Mouse (Mus musculus) left cerebral cortex, adult 9 months (tissue): ENCODE measurements around the gene Dvl2.
A peak's percentile ranks its signal among the peaks of the same experiment; 100 is the strongest.
"Not testable (repeated sequence)": the region's sequence is repeated elsewhere in the genome, so short reads cannot be mapped to it uniquely, and the experiment has no call there.

Experiments used
- DNase-seq, 2 experiments: peaks; one replicate each; pipeline ENCODE4 v3.0.0; 2022; ENCODE audit warnings: low spot score in 2 of 2

The Dvl2 gene

DNA sequence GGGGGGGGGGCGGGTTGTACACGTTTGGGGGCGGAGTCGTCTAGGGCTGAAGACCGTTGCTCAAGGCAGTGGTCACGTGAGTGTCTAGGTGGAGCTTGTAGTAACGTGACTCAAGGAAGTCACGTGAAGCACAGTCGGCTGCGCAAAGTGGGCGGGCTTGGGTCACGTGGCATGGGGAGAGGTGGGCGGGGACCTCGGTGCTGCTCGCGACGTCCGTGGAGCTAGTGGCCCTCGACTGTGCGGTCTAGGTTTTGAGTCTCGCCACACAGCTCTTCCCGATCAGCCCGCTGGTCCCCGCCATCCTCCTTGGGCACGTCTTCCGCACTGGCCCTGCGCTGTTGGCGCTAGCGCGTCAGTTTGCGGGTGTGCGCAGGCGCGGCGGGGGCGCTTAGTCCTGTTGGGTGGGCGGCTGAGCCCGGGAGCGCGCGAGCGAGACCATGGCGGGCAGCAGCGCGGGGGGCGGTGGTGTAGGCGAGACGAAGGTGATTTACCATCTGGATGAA, at the start of gene Dvl2:
TSS of gene Dvl2 (plus strand) at position 200 of the 503 bp plus-strand sequence.
- peak; percentile 86 to 91 for DNase-seq

DNA sequence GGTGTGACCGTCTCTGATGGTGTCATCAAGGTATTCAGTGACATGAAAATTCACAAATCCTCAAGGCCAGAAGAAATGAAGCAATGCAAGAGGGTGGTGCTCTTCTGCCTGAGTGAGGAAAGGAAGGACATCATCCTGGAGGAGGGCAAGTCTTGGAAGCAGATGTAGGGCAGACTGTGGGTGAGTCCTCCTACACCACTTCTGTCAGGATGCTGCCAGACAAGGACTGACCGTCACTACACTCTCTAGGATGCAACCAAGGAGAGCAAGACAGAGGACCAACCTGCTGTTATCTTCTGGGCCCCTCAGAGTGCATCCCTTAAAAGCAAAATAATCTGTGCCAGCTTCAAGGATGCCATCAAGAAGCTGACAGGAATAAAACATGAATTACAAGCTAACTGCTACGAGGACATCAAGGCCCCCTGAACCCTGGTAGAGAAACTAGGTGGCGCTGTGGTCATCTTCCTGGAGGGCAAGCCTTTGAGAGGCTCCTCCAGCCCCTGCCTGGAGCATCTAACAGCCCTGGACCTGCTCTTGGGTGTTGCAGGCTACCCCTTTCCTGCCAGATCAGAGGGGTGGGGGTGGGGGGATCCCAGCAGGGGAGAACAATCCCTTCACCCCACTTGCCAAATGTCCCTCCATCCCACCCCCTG, 49.5 kb upstream of the Dvl2 start:
- DNase-seq = no peak

DNA sequence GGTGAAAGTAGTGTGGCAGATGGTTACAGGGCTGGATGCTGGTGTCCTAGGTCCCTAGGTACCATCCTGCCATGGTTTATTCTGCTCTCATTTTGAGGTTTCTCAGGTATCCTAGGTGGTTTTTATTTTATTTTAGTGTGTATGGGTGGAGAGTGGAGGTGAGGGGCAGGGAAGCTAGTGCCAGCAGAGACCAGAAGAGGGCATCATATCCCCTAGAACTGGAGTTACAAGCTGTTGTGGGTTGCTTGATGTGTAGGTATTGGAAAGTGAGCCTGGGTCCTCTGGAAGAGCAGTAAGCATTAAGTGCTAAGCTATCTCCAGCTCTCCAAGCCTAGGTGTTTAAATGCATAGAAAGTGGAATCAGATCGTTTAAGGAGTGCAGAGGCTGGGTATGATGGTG, 48.1 kb upstream of the Dvl2 start:
- no peak for DNase-seq

DNA sequence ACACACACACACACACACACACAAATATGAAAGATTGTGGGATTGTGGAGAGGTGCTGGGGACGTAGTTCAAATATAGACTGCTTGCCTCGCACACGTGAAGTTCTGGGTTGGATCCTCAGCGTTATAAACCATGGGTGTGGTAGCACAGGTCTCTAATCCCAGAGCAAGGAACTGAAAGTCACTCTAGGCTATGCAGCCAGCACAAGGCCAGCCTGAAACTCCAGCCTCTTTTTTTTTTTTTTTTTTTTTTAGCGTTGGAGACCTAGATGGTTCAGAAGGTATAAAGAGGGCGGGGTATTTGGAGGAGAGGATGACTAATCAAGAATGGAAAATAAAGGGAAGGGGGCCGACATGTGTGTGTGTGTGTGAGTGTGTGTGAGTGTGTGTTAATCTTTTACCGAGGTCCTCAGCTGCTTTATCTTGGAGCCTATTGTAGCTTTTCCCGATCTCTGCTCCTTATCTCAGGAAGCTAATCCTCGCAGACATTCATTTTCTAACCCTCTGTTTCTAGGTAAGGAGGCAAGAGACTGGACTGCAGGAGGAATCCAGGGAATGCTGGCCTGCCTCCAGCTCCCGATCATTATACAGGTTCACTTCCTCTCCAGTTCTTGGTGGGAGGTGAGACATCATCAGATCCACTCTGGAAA, 47.0 kb upstream of the Dvl2 start:
- DNase-seq = no peak

DNA sequence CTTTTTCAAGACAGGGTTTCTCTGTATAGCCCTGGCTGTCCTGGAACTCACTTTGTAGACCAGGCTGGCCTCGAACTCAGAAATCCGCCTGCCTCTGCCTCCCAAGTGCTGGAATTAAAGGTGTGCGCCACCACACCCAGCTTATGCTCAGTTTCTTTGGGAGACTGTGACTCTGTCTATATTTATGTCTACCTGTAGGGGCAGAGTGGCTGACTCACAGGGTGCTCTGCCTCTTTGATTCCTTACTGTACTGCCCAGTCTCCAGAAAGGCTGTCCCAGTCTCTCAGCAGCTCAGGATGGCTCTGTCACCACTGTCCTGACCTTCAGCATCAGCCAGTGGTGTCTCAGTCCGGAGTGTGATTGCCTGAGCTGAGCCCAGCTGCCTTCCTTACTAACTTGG, 44.8 kb upstream of the Dvl2 start:
- DNase-seq = not testable (repeated sequence)

DNA sequence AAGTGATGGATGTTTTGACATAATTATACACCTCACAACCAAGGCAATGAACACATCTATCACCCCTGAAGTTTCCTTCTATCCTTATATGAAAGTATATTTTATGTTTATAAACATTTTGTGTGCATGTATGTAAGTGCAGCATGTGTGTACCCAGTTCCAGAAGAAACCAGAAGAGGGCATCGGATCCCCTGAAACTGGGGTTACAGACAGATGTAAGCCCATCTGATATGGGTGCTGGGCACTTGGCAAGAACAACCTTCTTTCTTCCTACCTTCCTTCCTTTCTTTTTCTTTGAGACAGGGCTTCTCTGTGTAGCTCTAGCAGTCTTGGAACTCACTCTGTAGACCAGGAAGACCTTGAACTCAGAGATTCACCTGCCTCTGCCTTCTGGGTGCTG, 44.2 kb upstream of the Dvl2 start:
- DNase-seq = no peak

DNA sequence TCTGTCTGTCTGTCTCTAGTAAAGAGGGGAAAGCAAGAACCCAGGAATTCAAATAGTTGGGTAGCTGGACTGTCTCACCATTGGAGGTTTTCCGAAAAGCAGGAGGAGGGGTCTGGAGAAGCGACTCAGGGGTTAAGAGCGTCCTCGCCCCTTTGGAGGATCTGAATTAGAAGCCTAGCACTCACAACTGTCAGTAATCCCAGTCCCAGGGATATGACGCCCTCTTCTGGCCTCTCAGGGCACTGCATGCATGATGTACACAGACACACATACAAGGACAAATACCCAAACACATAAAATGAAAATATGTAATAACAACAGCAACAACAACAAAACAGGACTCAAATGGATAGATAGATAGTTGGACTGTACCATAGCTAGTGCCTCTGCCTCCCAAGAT, 39.8 kb upstream of the Dvl2 start:
- no peak for DNase-seq

DNA sequence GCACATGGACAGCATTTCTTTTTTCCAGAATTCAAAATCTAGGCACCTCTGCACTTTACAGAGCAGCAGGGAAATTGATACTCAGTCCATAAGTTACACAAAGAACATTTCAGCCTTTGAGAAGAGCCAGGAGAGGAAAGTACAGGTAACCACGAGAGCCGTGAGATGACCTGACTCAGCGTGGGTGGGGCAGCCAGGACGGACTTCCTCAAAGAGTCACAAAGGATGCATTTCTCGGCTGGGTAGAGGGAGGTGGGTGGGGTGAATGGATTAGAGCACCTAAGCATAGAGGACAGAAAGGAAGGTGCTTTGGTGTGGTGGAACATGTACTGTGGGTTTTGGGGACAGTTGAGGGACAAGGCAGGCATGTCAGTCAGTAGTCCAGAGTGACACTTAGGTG, 38.6 kb upstream of the Dvl2 start:
- no peak for DNase-seq

DNA sequence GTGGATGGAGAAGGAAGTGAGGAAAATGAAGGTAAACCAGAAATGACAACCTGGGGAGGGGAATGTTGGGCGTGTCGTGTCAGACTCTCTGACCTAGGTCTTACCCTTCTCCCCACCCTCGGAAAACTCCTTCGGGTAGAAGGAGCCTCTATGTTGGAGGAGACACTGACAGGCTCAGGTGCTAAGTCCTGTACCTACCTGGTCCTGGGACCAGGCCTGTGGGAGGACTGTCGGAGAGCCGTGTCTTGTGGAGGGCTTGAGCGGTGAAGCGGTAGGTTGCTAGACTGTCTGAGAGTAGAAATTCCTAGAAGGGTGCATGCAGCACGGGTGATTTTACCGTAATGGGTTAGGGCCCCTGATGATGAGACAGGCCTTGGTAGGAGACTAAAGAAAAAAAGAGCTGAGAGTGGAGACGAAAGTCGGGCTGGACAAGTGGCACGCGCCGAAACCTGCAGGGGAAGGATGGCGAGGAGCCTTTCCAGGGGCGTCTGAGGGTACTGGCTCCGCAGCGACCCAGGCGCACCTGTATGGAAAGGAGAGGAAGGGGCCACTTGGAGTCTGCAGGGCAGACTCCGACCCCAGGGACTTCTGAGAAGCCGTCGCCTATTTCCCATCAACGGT, 35.6 kb upstream of the Dvl2 start, which contains the start of gene Cldn7:
TSS of gene Cldn7 (plus strand) at position 130 of the 621 bp plus-strand sequence.
- no peak for DNase-seq

DNA sequence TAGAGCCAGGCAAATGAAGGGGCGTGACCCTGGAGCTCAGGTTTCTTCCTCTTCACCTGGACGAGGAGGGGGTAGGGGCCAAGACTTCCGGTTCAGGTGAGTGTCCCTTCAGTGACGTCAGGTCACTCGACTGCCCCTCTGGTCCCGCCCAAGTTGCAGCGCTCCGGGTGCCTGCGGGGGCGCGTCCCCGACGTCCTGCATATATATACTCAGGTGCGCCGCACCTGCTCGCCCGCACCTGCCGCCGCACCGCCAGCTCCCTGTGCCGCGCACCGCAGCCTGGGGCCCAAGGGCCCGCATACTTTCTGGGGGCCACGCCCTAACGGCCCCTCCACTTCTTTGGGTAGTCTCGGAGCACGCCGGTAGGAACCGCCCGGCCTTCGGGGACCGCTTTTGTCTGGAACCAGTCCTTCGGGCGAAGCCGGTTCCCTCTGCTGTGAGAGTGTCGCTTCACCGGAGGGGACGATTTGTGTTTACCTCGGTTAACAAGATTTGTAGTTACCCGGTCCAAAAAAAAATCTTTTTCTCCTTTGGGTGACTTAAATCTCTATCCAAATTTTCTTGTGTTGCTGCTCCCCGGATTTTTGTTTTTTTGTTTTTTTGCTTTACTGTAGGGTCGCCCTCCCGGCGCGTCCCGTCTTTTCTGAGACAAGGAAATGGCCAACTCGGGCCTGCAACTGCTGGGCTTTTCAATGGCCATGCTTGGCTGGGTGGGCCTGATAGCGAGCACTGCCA, 35.0 kb upstream of the Dvl2 start:
- DNase-seq = no peak

DNA sequence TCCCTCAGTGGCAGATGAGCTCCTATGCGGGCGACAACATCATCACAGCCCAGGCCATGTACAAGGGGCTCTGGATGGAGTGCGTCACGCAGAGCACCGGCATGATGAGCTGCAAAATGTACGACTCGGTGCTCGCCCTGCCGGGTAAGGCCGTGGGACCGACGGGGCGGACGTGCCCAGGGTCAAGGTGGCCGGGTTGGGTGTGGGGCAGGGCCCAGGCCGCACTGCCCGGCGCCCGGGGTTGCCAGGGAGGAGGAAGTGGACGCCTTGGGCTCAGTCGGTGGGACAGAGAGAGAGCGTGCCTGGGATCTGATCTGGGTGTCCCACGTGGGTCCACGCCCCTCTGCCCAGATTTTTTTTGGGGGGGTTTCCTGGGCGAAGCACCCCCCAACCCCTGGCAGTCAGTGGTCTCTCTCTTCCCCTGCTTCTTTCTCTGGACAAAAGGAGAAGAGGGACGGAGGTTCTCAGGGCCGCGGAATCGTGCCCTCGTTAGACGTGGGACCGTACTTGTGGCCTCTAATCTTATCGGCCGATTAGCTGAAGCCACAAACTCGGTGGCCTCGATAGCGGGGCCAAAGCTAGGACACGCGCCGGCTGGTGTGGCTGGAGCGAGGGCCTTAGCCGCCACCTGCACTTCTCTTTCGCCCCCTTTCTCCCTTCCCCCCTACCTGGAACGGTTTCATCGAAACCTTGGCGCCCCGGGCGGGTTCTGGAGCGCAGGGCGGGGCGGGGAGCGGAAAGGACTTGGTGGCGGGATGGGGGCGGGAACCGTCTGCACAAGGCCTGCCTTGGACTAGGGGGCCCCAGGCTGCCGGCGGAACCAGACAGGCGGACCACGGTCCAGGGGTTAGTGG, 34.2 kb upstream of the Dvl2 start:
- no peak for DNase-seq

DNA sequence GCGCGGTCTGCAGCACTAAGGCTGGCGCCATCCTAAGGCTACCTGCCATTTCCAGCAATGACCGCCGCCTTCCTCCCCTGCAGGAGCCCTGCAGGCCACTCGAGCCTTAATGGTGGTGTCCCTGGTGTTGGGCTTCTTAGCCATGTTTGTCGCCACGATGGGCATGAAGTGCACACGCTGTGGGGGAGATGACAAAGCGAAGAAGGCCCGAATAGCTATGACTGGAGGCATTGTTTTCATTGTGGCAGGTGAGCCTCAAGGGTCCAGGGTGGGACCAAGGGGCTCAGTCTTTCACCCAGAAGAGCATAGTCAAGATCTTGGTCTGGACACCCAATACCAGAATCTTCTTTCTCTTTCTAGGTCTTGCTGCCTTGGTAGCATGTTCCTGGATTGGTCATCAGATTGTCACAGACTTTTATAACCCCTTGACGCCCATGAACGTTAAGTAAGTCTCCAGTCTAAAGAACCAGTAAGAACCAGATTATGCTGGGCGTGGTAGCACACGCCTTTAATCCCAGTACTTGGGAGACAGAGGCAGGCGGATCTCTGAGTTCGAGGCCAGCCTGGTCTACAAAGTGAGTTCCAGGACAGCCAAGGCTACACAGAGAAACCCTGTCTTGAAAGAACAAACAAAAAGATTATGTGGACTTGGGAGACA, 33.4 kb upstream of the Dvl2 start:
- no peak for DNase-seq

DNA sequence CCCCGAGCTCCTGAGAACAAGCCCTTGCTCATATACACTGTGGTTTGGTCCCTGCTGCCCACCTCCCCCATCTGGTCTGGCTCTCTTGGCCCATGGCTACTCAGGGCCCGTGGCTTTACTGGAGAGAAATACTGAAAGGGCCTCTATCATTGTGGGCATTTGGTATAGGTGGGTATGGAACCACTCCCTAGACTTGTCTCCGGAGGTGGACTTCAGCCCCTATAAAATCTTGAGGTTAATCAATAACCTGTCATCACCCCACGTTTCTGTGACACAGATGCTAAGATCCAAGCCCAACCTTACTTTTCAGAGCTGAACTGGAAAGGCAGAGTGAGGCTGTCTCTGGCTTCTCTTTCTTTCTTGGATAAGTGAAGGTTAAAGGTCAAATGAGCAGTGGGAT, 31.6 kb upstream of the Dvl2 start:
- DNase-seq = no peak

DNA sequence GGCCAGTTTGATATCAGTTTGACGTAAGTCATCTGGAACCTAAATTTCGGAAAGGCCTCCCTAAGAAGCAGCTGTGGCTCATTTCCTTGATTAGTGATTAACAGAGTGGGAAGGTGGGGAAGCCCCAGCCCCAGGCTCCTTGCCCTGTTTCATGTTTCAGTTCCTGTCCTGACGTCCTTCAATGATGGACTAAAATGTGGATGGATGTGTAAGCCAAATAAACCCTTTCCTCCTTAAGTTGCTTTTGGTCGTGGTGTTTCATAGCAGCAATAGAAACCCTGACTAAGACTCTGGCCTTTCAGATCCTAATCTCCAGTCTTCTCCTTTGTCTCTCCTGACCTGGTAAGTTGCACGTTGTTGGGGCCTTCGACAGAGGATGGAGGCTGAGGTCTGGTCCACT, 30.2 kb upstream of the Dvl2 start:
- DNase-seq = no peak

DNA sequence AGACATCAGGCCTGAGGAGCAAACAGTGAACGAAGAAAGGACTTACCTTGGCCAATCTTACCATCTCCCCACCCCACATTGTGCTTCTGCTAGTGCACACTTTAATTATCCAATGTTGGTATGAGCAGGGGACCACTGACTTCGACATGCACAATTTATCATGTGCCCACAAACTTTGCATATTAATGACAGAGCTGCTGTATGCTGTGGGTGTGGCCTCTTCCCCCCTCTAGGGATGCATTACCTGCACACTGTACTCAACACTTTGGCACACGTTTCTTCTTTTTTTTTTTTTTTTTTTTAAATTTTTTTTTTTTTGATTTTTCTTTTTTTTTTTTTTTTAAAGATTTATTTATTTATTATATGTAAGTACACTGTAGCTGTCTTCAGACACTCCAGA, 29.6 kb upstream of the Dvl2 start:
- DNase-seq = no peak

DNA sequence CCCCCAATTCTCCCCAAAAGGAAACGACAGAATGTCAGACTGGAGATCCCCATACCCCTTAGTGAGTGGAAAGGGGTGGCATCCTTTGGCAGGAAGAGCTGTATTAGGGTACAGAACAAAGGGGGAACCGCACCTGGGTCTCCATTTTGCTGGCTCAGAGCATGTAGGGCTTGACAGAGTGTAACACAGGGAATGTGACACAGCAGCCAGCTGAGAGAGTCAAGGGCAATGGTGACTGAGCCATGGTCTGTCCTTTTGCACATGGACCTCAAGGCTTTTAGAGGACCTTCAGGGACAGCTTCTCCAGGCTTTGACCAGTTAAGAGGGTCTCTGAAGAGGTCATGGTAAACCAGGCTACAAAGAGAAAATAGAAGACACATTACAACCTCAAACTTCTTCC, 25.5 kb upstream of the Dvl2 start:
- DNase-seq = no peak

DNA sequence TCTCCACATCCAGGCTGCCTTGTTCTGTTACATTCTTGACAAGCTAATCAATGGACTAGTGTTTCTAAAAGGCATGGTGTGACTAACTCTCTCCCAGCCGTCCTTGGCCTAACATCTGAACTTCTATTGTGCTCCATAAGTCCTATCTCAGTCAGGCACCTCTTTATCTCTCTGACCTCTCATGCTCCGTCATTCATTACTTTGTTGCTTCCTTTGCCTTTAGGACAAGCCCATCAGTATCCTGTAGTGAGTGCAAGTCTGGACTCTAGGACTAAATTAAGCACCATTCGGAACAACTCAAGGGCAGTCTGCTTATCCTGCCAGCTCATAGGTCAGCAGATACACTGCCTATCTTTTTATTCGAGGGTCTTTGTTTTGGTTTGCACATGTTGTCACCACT, 24.1 kb upstream of the Dvl2 start:
- DNase-seq = no peak

DNA sequence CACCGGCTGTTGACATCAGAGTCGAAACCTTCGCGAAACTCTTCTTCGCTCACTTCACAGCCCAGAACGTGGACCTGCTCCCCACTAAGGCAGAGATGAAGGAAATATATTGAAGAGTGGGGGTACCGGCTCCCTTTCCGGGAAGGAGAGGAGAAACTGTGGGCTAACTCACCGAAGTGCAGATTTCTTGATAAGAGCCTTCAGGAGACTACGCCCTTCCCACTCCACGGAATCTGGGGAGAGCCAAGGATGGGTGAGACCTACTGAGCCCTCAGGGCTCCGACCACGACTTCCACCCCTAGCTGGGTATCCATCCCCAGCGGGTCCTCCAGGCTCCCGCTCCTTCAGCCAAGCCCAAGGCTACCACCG, 20.6 kb upstream of the Dvl2 start:
- no peak for DNase-seq

DNA sequence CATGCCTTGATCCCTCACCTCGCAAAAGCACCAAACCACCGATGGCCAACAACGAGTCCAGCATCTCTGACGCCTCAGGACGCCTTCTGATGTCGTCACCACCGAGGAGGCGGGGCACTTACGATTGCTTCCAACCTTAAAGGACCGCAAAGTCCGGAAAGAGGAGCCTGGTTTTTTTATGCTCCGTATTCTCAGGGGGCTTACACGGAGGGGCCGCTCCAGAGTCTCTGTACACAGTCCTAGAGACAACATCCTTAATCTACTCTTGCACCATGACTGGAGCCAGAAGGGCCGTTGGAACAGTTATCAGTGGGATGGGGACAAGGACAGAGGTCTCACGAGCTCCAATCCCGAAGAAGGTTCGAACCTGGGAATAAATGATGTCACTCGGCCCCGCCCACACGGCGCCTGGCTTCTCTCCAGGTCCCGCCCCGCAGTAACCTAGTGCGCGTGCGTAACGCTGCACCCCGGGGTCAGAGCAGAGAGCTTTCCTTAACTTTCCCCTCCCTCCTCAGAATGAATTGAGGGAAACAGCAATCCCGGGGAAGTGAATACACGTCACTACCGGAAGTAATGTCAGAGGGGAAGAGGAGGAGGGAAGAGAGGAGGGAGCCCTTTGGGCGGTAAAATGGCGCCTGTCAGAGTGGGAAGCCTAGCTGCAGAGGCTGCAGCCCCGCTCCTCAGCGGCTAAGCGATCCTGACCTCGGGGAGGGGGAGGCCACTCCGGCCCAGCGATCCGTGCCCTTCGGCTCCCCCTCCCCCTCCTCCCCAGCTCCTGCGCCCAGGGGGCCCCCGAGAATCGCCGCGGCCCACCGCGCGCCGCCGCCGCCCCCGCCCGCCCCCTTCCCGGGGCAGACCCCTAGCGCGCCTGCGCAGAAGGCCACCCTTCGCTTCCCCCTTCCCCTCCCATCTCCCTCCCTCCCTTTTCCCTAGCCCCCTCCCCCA, 19.9 kb upstream of the Dvl2 start:
- DNase-seq = peak; percentile 98 to 100
